Mouse (Mus musculus): ENCODE results near the gene Map3k11. TPM values are rescaled to one million over a fixed set of nuclear protein-coding genes. Genes with fewer than 3 reads are reported as not detected.

The Map3k11 gene
- total and polyA plus RNA-seq, 3 experiments: 22.5 to 38.3 TPM; not detected in 1

- H3K36me3 ChIP-seq (ENCODE audit: control insufficient read depth in 1 of 2, insufficient read depth in 2 of 2, low read length in 2 of 2): peaks cover 2 to 7% of the 10 kb centered on the region in 2 experiments; a peak in 2 of 4 replicates
- peak; percentile 31 for DNase-seq (ENCODE audit: low read depth, low spot score)
- H3K4me3 ChIP-seq (ENCODE audit: control insufficient read depth in 1 of 2, insufficient read depth in 1 of 2, low read depth in 2 of 2, low read length in 2 of 2): peak overlapping the region; percentile 89
- no peak overlapping the region; the same call in 1 of the 2 replicates for H3K27ac ChIP-seq (ENCODE audit: control insufficient read depth, low read depth, low read length)
- TF ChIP-seq GATA1 (IDR thresholded peaks at IDR 0.05; ENCODE audit: low read depth, low read length) (no peak), MYB (IDR thresholded peaks at IDR 0.05; ENCODE audit: low read depth, low read length) (no peak), ZNF384 (IDR thresholded peaks at IDR 0.05; ENCODE audit: low read depth, low read length) (no peak), NELFE (IDR thresholded peaks at IDR 0.05; ENCODE audit: low read depth, low read length) (no peak), E2F4 (IDR thresholded peaks at IDR 0.05; ENCODE audit: borderline replicate concordance, low read depth, low read length) (no peak), TCF12 (IDR thresholded peaks at IDR 0.05; ENCODE audit: low read depth, low read length) (no peak), CTCF (IDR thresholded peaks at IDR 0.05 in 2 of 3, conservative IDR thresholded peaks at IDR 0.05 in 1 of 3; ENCODE audit: control insufficient read depth in 1 of 3, insufficient read depth in 1 of 3, low read depth in 2 of 3, low read length in 3 of 3, poor library complexity in 1 of 3, severe bottlenecking in 1 of 3) (no peak), BHLHE40 (IDR thresholded peaks at IDR 0.05; ENCODE audit: borderline replicate concordance, low read depth, low read length) (no peak), MAFK (IDR thresholded peaks at IDR 0.05; ENCODE audit: borderline replicate concordance, low read depth, low read length) (no peak), CHD2 (IDR thresholded peaks at IDR 0.05; ENCODE audit: low read length) (no peak), ZKSCAN1 (IDR thresholded peaks at IDR 0.05; ENCODE audit: low read depth, low read length) (no peak), TBP (IDR thresholded peaks at IDR 0.05; ENCODE audit: low read depth, low read length) (no peak)
- peaks cover 2 to 24% of the 10 kb centered on the region in 2 experiments; a peak in 3 of 4 replicates for H3K4me1 ChIP-seq (ENCODE audit: control insufficient read depth in 1 of 2, insufficient read depth in 2 of 2, low read length in 2 of 2)
- H3K27me3 ChIP-seq (ENCODE audit: control insufficient read depth in 1 of 2, insufficient read depth in 2 of 2, low read length in 2 of 2): no peaks in the 10 kb centered on the region
- peak overlapping the region; percentile 88 for H3K9ac ChIP-seq (ENCODE audit: control insufficient read depth, low read depth, low read length, poor library complexity, severe bottlenecking)
- no peaks in the 10 kb centered on the region for H3K9me3 ChIP-seq (replicated peaks; ENCODE audit: insufficient read depth, low read length)
- H3K79me2 ChIP-seq (ENCODE audit: control insufficient read depth, insufficient read depth, low read length, poor library complexity): peaks cover 41% of the 10 kb centered on the region
Measured at GRCm38 (mm10) chr19:5687738-5688137, 804 bp upstream of the Map3k11 start.

- no peaks in the 10 kb centered on the region for H3K27me3 ChIP-seq (ENCODE audit: control insufficient read depth in 1 of 2, insufficient read depth in 2 of 2, low read length in 2 of 2)
- TF ChIP-seq USF1 (IDR thresholded peaks at IDR 0.05; ENCODE audit: low read depth, low read length) (no peak), POLR2AphosphoS5 (IDR thresholded peaks at IDR 0.05; ENCODE audit: borderline replicate concordance, low read depth, low read length) (no peak), ZNF384 (IDR thresholded peaks at IDR 0.05; ENCODE audit: low read depth, low read length) (no peak), SMC3 (IDR thresholded peaks at IDR 0.05; ENCODE audit: low read depth, low read length) (no peak), MAX (IDR thresholded peaks at IDR 0.05; ENCODE audit: low read length) (no peak), KAT2A (conservative IDR thresholded peaks at IDR 0.05; ENCODE audit: low read depth, low read length) (no peak), GABPA (IDR thresholded peaks at IDR 0.05; ENCODE audit: low read depth, low read length) (no peak), POLR2A (IDR thresholded peaks at IDR 0.05; ENCODE audit: control insufficient read depth in 1 of 2, insufficient read depth in 1 of 2, low read depth in 1 of 2, low read length in 2 of 2, poor library complexity in 1 of 2) (no peak), TBP (IDR thresholded peaks at IDR 0.05; ENCODE audit: low read depth, low read length) (no peak), MAFK (IDR thresholded peaks at IDR 0.05; ENCODE audit: borderline replicate concordance, low read depth, low read length) (no peak), CHD2 (IDR thresholded peaks at IDR 0.05; ENCODE audit: low read length) (no peak), RCOR1 (IDR thresholded peaks at IDR 0.05; ENCODE audit: low read depth, low read length) (no peak), MYC (IDR thresholded peaks at IDR 0.05; ENCODE audit: low read depth, low read length) (no peak), EP300 (IDR thresholded peaks at IDR 0.05; ENCODE audit: low read depth in 1 of 2, low read length in 2 of 2) (no peak)
- peaks cover 44% of the 10 kb centered on the region for H3K79me2 ChIP-seq (ENCODE audit: control insufficient read depth, insufficient read depth, low read length, poor library complexity)
- H3K36me3 ChIP-seq (ENCODE audit: control insufficient read depth in 1 of 2, insufficient read depth in 2 of 2, low read length in 2 of 2): peaks cover 0 to 9% of the 10 kb centered on the region in 2 experiments; a peak in 2 of 4 replicates
- peak overlapping the region; percentile 94 for H3K27ac ChIP-seq (ENCODE audit: control insufficient read depth, low read depth, low read length)
- peak overlapping the region; percentile 89 to 99 for H3K4me3 ChIP-seq (ENCODE audit: control insufficient read depth in 1 of 2, insufficient read depth in 1 of 2, low read depth in 2 of 2, low read length in 2 of 2)
- H3K4me1 ChIP-seq (ENCODE audit: control insufficient read depth in 1 of 2, insufficient read depth in 2 of 2, low read length in 2 of 2): peaks cover 2 to 24% of the 10 kb centered on the region in 2 experiments; a peak in 3 of 4 replicates
- DNase-seq (ENCODE audit: low read depth, low spot score): no peak
- no peaks in the 10 kb centered on the region for H3K9me3 ChIP-seq (replicated peaks; ENCODE audit: insufficient read depth, low read length)
- peak overlapping the region; percentile 72 for H3K9ac ChIP-seq (ENCODE audit: control insufficient read depth, low read depth, low read length, poor library complexity, severe bottlenecking)
Measured at GRCm38 (mm10) chr19:5689088-5689428, 516 bp downstream of the Map3k11 start.
